Mouse (Mus musculus) MEL (cell line): ENCODE data around the gene Depdc5. TPM values are rescaled to one million over a fixed set of nuclear protein-coding genes. Genes with fewer than 3 reads are reported as not detected.

ENCODE experiments used
- DNase-seq: peaks from one replicate; pipeline ENCODE4 v3.0.0; 2011; ENCODE audit warnings: low read depth, low spot score
- H3K27ac ChIP-seq: 2 replicates; pipeline ENCODE4 v1.5.1; 2012; ENCODE audit warnings: low read depth, mild to moderate bottlenecking, control low read depth, low read length, moderate library complexity; ENCODE audit not compliant: control insufficient read depth
- H3K27me3 ChIP-seq, 2 experiments: fragments of 150-350 bp in 1 of 2; sonication (generic) in 1 of 2; 2 replicates each; pipeline ENCODE4 v1.6.1; 2012; ENCODE audit warnings: low read length in 2 of 2, mild to moderate bottlenecking in 2 of 2, improper control_type of control experiment in 1 of 2, moderate library complexity in 1 of 2; ENCODE audit not compliant: insufficient read depth in 2 of 2, control insufficient read depth in 1 of 2
- H3K36me3 ChIP-seq, 2 experiments: 2 replicates each; pipeline ENCODE4 v1.6.1; 2012 to 2014; ENCODE audit warnings: low read length in 2 of 2, improper control_type of control experiment in 1 of 2, inconsistent platforms in 1 of 2, mild to moderate bottlenecking in 1 of 2; ENCODE audit not compliant: insufficient read depth in 2 of 2, control insufficient read depth in 1 of 2
- H3K4me1 ChIP-seq, 2 experiments: fragments of 150-350 bp in 1 of 2; sonication (generic) in 1 of 2; 2 replicates each; pipeline ENCODE4 v1.6.1; 2012; ENCODE audit warnings: low read length in 2 of 2, improper control_type of control experiment in 1 of 2, mild to moderate bottlenecking in 1 of 2; ENCODE audit not compliant: insufficient read depth in 2 of 2, control insufficient read depth in 1 of 2
- H3K4me3 ChIP-seq, 2 experiments: fragments of 150-350 bp in 1 of 2; sonication (generic) in 1 of 2; 2 replicates each; pipeline ENCODE4 v1.5.1; 2012; ENCODE audit warnings: low read depth in 2 of 2, low read length in 2 of 2, mild to moderate bottlenecking in 2 of 2, moderate library complexity in 2 of 2, control low read depth in 1 of 2, improper control_type of control experiment in 1 of 2; ENCODE audit not compliant: control insufficient read depth in 1 of 2, insufficient read depth in 1 of 2
- H3K79me2 ChIP-seq: 2 replicates; pipeline ENCODE4 v1.6.1; 2012; ENCODE audit warnings: mild to moderate bottlenecking, low read length, moderate library complexity; ENCODE audit not compliant: control insufficient read depth, poor library complexity, insufficient read depth
- H3K9ac ChIP-seq: 2 replicates; pipeline ENCODE4 v1.6.1; 2012; ENCODE audit warnings: low read depth, mild to moderate bottlenecking, control low read depth, low read length, moderate library complexity; ENCODE audit not compliant: control insufficient read depth, poor library complexity, severe bottlenecking
- H3K9me3 ChIP-seq: fragments of 150-350 bp; sonication (generic); replicated peaks from 2 replicates; pipeline ENCODE4 v1.6.1; 2012; ENCODE audit warnings: mild to moderate bottlenecking, low read length, improper control_type of control experiment, moderate library complexity; ENCODE audit not compliant: insufficient read depth
- BHLHE40 ChIP-seq: IDR thresholded peaks from 2 replicates; pipeline ENCODE4 v1.6.1; 2012; ENCODE audit warnings: low read depth, mild to moderate bottlenecking, inconsistent platforms, low read length, improper control_type of control experiment, borderline replicate concordance
- CHD1 ChIP-seq: IDR thresholded peaks from 2 replicates; pipeline ENCODE4 v1.6.1; 2012; ENCODE audit warnings: low read depth, mild to moderate bottlenecking, inconsistent platforms, low read length, improper control_type of control experiment
- CHD2 ChIP-seq: IDR thresholded peaks from 2 replicates; pipeline ENCODE4 v1.6.1; 2011; ENCODE audit warnings: low read length, improper control_type of control experiment
- CTCF ChIP-seq, 3 experiments: IDR thresholded peaks in 2 of 3; conservative IDR thresholded peaks in 1 of 3; 2 replicates each; pipeline ENCODE4 v1.5.1; 2011 to 2012; ENCODE audit warnings: low read length in 3 of 3, low read depth in 2 of 3, mild to moderate bottlenecking in 2 of 3, improper control_type of control experiment in 1 of 3, inconsistent platforms in 1 of 3, mixed read lengths in 1 of 3, moderate library complexity in 1 of 3; ENCODE audit not compliant: control insufficient read depth in 1 of 3, insufficient read depth in 1 of 3, poor library complexity in 1 of 3, severe bottlenecking in 1 of 3
- E2F4 ChIP-seq: IDR thresholded peaks from 2 replicates; pipeline ENCODE4 v1.6.1; 2011; ENCODE audit warnings: low read depth, low read length, improper control_type of control experiment, borderline replicate concordance
- ELF1 ChIP-seq: IDR thresholded peaks from 2 replicates; pipeline ENCODE4 v1.6.1; 2014; ENCODE audit warnings: low read depth, mild to moderate bottlenecking, inconsistent platforms, low read length, improper control_type of control experiment, moderate library complexity
- EP300 ChIP-seq, 2 experiments: IDR thresholded peaks; 2 replicates each; pipeline ENCODE4 v1.6.1; 2011; ENCODE audit warnings: improper control_type of control experiment in 2 of 2, low read length in 2 of 2, low read depth in 1 of 2, mild to moderate bottlenecking in 1 of 2
- ETS1 ChIP-seq: IDR thresholded peaks from 2 replicates; pipeline ENCODE4 v1.6.1; 2012; ENCODE audit warnings: low read depth, mild to moderate bottlenecking, inconsistent platforms, low read length, improper control_type of control experiment, moderate library complexity
- GABPA ChIP-seq: IDR thresholded peaks from 2 replicates; pipeline ENCODE4 v1.6.1; 2012; ENCODE audit warnings: low read depth, mild to moderate bottlenecking, inconsistent platforms, low read length, improper control_type of control experiment, moderate library complexity
- GATA1 ChIP-seq: IDR thresholded peaks from 2 replicates; pipeline ENCODE4 v1.6.1; 2011; ENCODE audit warnings: low read depth, low read length, improper control_type of control experiment
- HCFC1 ChIP-seq: IDR thresholded peaks from 2 replicates; pipeline ENCODE4 v1.6.1; 2012; ENCODE audit warnings: low read depth, mild to moderate bottlenecking, inconsistent platforms, low read length, improper control_type of control experiment, moderate library complexity
- JUND ChIP-seq: IDR thresholded peaks from 2 replicates; pipeline ENCODE4 v1.6.1; 2011; ENCODE audit warnings: low read depth, mild to moderate bottlenecking, improper control_type of control experiment, low read length
- KAT2A ChIP-seq: conservative IDR thresholded peaks from 2 replicates; pipeline ENCODE4 v1.6.1; 2012; ENCODE audit warnings: low read depth, low read length, improper control_type of control experiment, inconsistent platforms
- MAFK ChIP-seq: IDR thresholded peaks from 2 replicates; pipeline ENCODE4 v1.6.1; 2011; ENCODE audit warnings: low read depth, mild to moderate bottlenecking, low read length, improper control_type of control experiment, borderline replicate concordance
- MAX ChIP-seq: IDR thresholded peaks from 2 replicates; pipeline ENCODE4 v1.6.1; 2011; ENCODE audit warnings: low read length, improper control_type of control experiment
- MAZ ChIP-seq: IDR thresholded peaks from 2 replicates; pipeline ENCODE4 v1.6.1; 2012; ENCODE audit warnings: low read depth, mild to moderate bottlenecking, inconsistent platforms, low read length, improper control_type of control experiment
- MEF2A ChIP-seq: IDR thresholded peaks from 2 replicates; pipeline ENCODE4 v1.6.1; 2014; ENCODE audit warnings: low read depth, mild to moderate bottlenecking, inconsistent platforms, low read length, improper control_type of control experiment; ENCODE audit not compliant: poor library complexity, insufficient replicate concordance, severe bottlenecking; ENCODE audit errors: extremely low read depth
- MXI1 ChIP-seq: IDR thresholded peaks from 2 replicates; pipeline ENCODE4 v1.6.1; 2011; ENCODE audit warnings: mild to moderate bottlenecking, low read depth, low read length, improper control_type of control experiment
- MYB ChIP-seq: IDR thresholded peaks from 2 replicates; pipeline ENCODE4 v1.6.1; 2011; ENCODE audit warnings: mild to moderate bottlenecking, low read depth, low read length, improper control_type of control experiment
- MYC ChIP-seq: IDR thresholded peaks from 2 replicates; pipeline ENCODE4 v1.6.1; 2011; ENCODE audit warnings: low read depth, mild to moderate bottlenecking, low read length, improper control_type of control experiment, moderate library complexity
- NELFE ChIP-seq: IDR thresholded peaks from 2 replicates; pipeline ENCODE4 v1.6.1; 2011; ENCODE audit warnings: low read depth, low read length, improper control_type of control experiment
- NRF1 ChIP-seq: IDR thresholded peaks from 2 replicates; pipeline ENCODE4 v1.6.1; 2014; ENCODE audit warnings: low read depth, mild to moderate bottlenecking, inconsistent platforms, low read length, improper control_type of control experiment, moderate library complexity; ENCODE audit not compliant: poor library complexity, insufficient read depth, severe bottlenecking
- POLR2A ChIP-seq, 2 experiments: IDR thresholded peaks; 2 replicates each; pipeline ENCODE4 v1.6.1; 2011 to 2012; ENCODE audit warnings: low read length in 2 of 2, mild to moderate bottlenecking in 2 of 2, control low read depth in 1 of 2, improper control_type of control experiment in 1 of 2, low read depth in 1 of 2, moderate library complexity in 1 of 2; ENCODE audit not compliant: control insufficient read depth in 1 of 2, insufficient read depth in 1 of 2, poor library complexity in 1 of 2
- POLR2AphosphoS2 ChIP-seq: IDR thresholded peaks from 2 replicates; pipeline ENCODE4 v1.6.1; 2011; ENCODE audit warnings: low read length, improper control_type of control experiment
- POLR2AphosphoS5 ChIP-seq: IDR thresholded peaks from 2 replicates; pipeline ENCODE4 v1.6.1; 2012; ENCODE audit warnings: low read depth, borderline replicate concordance, mild to moderate bottlenecking, inconsistent platforms, low read length, moderate library complexity, mixed read lengths
- RAD21 ChIP-seq: IDR thresholded peaks from 2 replicates; pipeline ENCODE4 v1.6.1; 2011; ENCODE audit warnings: mild to moderate bottlenecking, low read depth, low read length, improper control_type of control experiment
- RCOR1 ChIP-seq: IDR thresholded peaks from 2 replicates; pipeline ENCODE4 v1.6.1; 2012; ENCODE audit warnings: low read depth, mild to moderate bottlenecking, inconsistent platforms, low read length, improper control_type of control experiment
- SIN3A ChIP-seq: IDR thresholded peaks from 2 replicates; pipeline ENCODE4 v1.6.1; 2012; ENCODE audit warnings: low read length, improper control_type of control experiment, inconsistent platforms
- SMC3 ChIP-seq: IDR thresholded peaks from 2 replicates; pipeline ENCODE4 v1.6.1; 2011; ENCODE audit warnings: low read depth, low read length, improper control_type of control experiment
- TAL1 ChIP-seq: IDR thresholded peaks from 2 replicates; pipeline ENCODE4 v1.6.1; 2012; ENCODE audit warnings: mild to moderate bottlenecking, inconsistent platforms, low read length, moderate library complexity, mixed read lengths
- TBP ChIP-seq: IDR thresholded peaks from 2 replicates; pipeline ENCODE4 v1.8.0; 2011; ENCODE audit warnings: low read depth, low read length, improper control_type of control experiment
- TCF12 ChIP-seq: IDR thresholded peaks from 2 replicates; pipeline ENCODE4 v1.6.1; 2014; ENCODE audit warnings: low read depth, mild to moderate bottlenecking, inconsistent platforms, low read length, improper control_type of control experiment, moderate library complexity
- UBTF ChIP-seq: IDR thresholded peaks from 2 replicates; pipeline ENCODE4 v1.6.1; 2012; ENCODE audit warnings: low read depth, mild to moderate bottlenecking, inconsistent platforms, low read length, improper control_type of control experiment, moderate library complexity, borderline replicate concordance; ENCODE audit not compliant: insufficient read depth
- USF2 ChIP-seq, 2 experiments: IDR thresholded peaks; 2 replicates each; pipeline ENCODE4 v1.6.1; 2011 to 2012; ENCODE audit warnings: improper control_type of control experiment in 2 of 2, low read length in 2 of 2, borderline replicate concordance in 1 of 2, inconsistent platforms in 1 of 2, low read depth in 1 of 2, mild to moderate bottlenecking in 1 of 2; ENCODE audit not compliant: insufficient read depth in 1 of 2
- ZC3H11A ChIP-seq: IDR thresholded peaks from 2 replicates; pipeline ENCODE4 v1.6.1; 2012; ENCODE audit warnings: low read depth, mild to moderate bottlenecking, inconsistent platforms, low read length, improper control_type of control experiment
- ZKSCAN1 ChIP-seq: IDR thresholded peaks from 2 replicates; pipeline ENCODE4 v1.6.1; 2012; ENCODE audit warnings: low read depth, mild to moderate bottlenecking, inconsistent platforms, low read length, improper control_type of control experiment, moderate library complexity
- ZMIZ1 ChIP-seq: IDR thresholded peaks from 2 replicates; pipeline ENCODE4 v1.6.1; 2012; ENCODE audit warnings: low read depth, mild to moderate bottlenecking, inconsistent platforms, low read length, improper control_type of control experiment, moderate library complexity
- ZNF384 ChIP-seq: IDR thresholded peaks from 2 replicates; pipeline ENCODE4 v1.6.1; 2012; ENCODE audit warnings: low read depth, mild to moderate bottlenecking, inconsistent platforms, low read length, improper control_type of control experiment
- polyA plus RNA-seq, 2 experiments: library from polyadenylated mRNA; stranded (reverse) in 1 of 2; unstranded in 1 of 2; fragments of >175 nt in 1 of 2; fragments of >200 nt in 1 of 2; gene quantifications; 2 replicates each; pipeline versions ENCODE4 v1.2.1 to v1.2.4; 2012; ENCODE audit warnings: low replicate concordance in 2 of 2, low read depth in 1 of 2; ENCODE audit not compliant: insufficient read length in 2 of 2, insufficient read depth in 1 of 2, missing spikeins in 1 of 2
- total RNA-seq: library from RNA; depleted of rRNA; stranded (reverse); fragments of 300-350 nt; gene quantifications from 2 replicates; pipeline ENCODE4 v1.2.3, GENCODE M21; 2012

Gene Depdc5
- total and polyA plus RNA-seq, 3 experiments, result 20.3 to 23.9 TPM; not detected in 1

GRCm38 (mm10) chr5:33039510-33039911 lies 176.0 kb downstream of the Depdc5 start:
- DNase-seq, result peak; percentile 91
- Histone ChIP-seq H3K9ac (peak overlapping the region; percentile 65), H3K79me2 (no peaks in the 10 kb centered on the region), H3K9me3 (no peaks in the 10 kb centered on the region), H3K4me3 (peak overlapping the region; percentile 64 to 70), H3K36me3 (peaks cover 0 to 6% of the 10 kb centered on the region in 2 experiments; a peak in 2 of 4 replicates), H3K4me1 (peaks cover 0 to 9% of the 10 kb centered on the region in 2 experiments; a peak in 1 of 4 replicates), H3K27ac (no peak overlapping the region), H3K27me3 (no peaks in the 10 kb centered on the region)
- TF ChIP-seq MXI1, result peak; percentile 20; the same call in 1 of the 2 replicates
- TF ChIP-seq MYC, result no peak
- peak; percentile 51 for TF ChIP-seq ZC3H11A
- no peak for TF ChIP-seq KAT2A
- TF ChIP-seq ZKSCAN1, result no peak
- TF ChIP-seq MAFK, result no peak
- TF ChIP-seq MAX, result no peak
- no peak for TF ChIP-seq ZMIZ1
- peak; percentile 84 for TF ChIP-seq RAD21
- TF ChIP-seq ELF1, result no peak
- TF ChIP-seq SIN3A, result peak; percentile 18; the same call in 1 of the 2 replicates
- TF ChIP-seq CTCF (IDR thresholded peaks at IDR 0.05 in 2 of 3, conservative IDR thresholded peaks at IDR 0.05 in 1 of 3; ENCODE audit: control insufficient read depth in 1 of 3, insufficient read depth in 1 of 3, low read depth in 2 of 3, low read length in 3 of 3, poor library complexity in 1 of 3, severe bottlenecking in 1 of 3), result peak; percentile 77 to 89 (median 86)
- TF ChIP-seq SMC3, result peak; percentile 79
- no peak for TF ChIP-seq E2F4
- TF ChIP-seq POLR2AphosphoS5, result no peak
- no peak for TF ChIP-seq EP300 (IDR thresholded peaks at IDR 0.05; ENCODE audit: low read depth in 1 of 2, low read length in 2 of 2)
- no peak for TF ChIP-seq MEF2A
- no peak for TF ChIP-seq UBTF
- TF ChIP-seq POLR2A (IDR thresholded peaks at IDR 0.05; ENCODE audit: control insufficient read depth in 1 of 2, insufficient read depth in 1 of 2, low read depth in 1 of 2, low read length in 2 of 2, poor library complexity in 1 of 2), result no peak
- peak; percentile 96 for TF ChIP-seq ZNF384
- TF ChIP-seq USF2 (IDR thresholded peaks at IDR 0.05; ENCODE audit: borderline replicate concordance in 1 of 2, insufficient read depth in 1 of 2, low read depth in 1 of 2, low read length in 2 of 2), result no peak
- TF ChIP-seq GATA1, result no peak
- TF ChIP-seq CHD2, result no peak
- peak; percentile 75; the same call in 1 of the 2 replicates for TF ChIP-seq TBP
- TF ChIP-seq JUND, result no peak
- TF ChIP-seq ETS1, result no peak
- TF ChIP-seq POLR2AphosphoS2, result no peak
- TF ChIP-seq RCOR1, result no peak; the same call in 1 of the 2 replicates
- no peak for TF ChIP-seq TCF12
- no peak for TF ChIP-seq CHD1
- no peak for TF ChIP-seq BHLHE40
- TF ChIP-seq MAZ, result no peak
- TF ChIP-seq MYB, result peak; percentile 60
- TF ChIP-seq TAL1, result no peak
- no peak for TF ChIP-seq HCFC1
- peak; percentile 26; the same call in 1 of the 2 replicates for TF ChIP-seq NELFE
- no peak for TF ChIP-seq GABPA
- TF ChIP-seq NRF1, result no peak
